Mouse (Mus musculus): Measurements from ENCODE around the gene Mrpl43.

- no peak for TF ChIP-seq TAL1 (IDR thresholded peaks at IDR 0.05; ENCODE audit: low read length)
- TF ChIP-seq GATA1 (IDR thresholded peaks at IDR 0.05; ENCODE audit: low read length): no peak
Observed at GRCm38 (mm10) chr19:44965978-44966377, 40.3 kb downstream of the Mrpl43 start.

Measured in erythroblast, embryonic 14.5 days (primary cell).